ENCODE assay signal across 8 mouse cellular contexts in genomic region chr6:18848051-18848701, GRCm38 (mm10). TPM values are rescaled to one million over a fixed set of nuclear protein-coding genes. Genes with fewer than 3 reads are reported as not detected.
DNase-seq lines count a peak whose midpoint lies in the region; ATAC-seq and TF ChIP-seq lines count a peak whose summit lies in the region.

TSS of gene Lsm8 (plus strand) at chr6:18848579.

- H3K9me3 ChIP-seq in hindbrain, embryonic 10.5 days: no peaks in the 10 kb centered on the region
- H3K9me3 ChIP-seq in lung, postnatal 0 days (ENCODE audit: low read length): no peaks in the 10 kb centered on the region

- no peaks in the 10 kb centered on the region for H3K27me3 ChIP-seq in hindbrain, embryonic 10.5 days (ENCODE audit: insufficient read depth, poor library complexity, severe bottlenecking)
- H3K27me3 ChIP-seq in lung, postnatal 0 days (replicated peaks; ENCODE audit: insufficient read depth, low read length): no peaks in the 10 kb centered on the region

- peak within 1 kb of the TSS; percentile 83 for H3K4me3 ChIP-seq in hindbrain, embryonic 10.5 days
- peak within 1 kb of the TSS; percentile 88 for H3K4me3 ChIP-seq in lung, postnatal 0 days (ENCODE audit: low read depth, low read length)

- 2% methylated on average over 37 of the region's 37 CpGs for WGBS in hindbrain, embryonic 10.5 days
- under 1% methylated on average over 37 of the region's 37 CpGs for WGBS in lung, postnatal 0 days

- peak; percentile 100 for ATAC-seq in frontal cortex, adult (ENCODE audit: low TSS enrichment)
- peak; percentile 100 for ATAC-seq in lung, postnatal 0 days

- peak; percentile 25; the same call in 1 of the 2 replicates for TF ChIP-seq CTCF in lung, postnatal 0 days (IDR thresholded peaks at IDR 0.05)

- peaks cover 25% of the 10 kb centered on the region for H3K36me3 ChIP-seq in hindbrain, embryonic 10.5 days
- H3K36me3 ChIP-seq in lung, postnatal 0 days (ENCODE audit: insufficient read depth, low read length): peaks cover 8% of the 10 kb centered on the region; the same call in 1 of the 2 replicates

- H3K27ac ChIP-seq in hindbrain, embryonic 10.5 days: peak within 1 kb of the TSS; percentile 98
- H3K27ac ChIP-seq in lung, postnatal 0 days (ENCODE audit: low read length): peak within 1 kb of the TSS; percentile 95

- peak within 1 kb of the TSS; percentile 97 for H3K9ac ChIP-seq in lung, postnatal 0 days (replicated peaks; ENCODE audit: low read depth)

- DNase-seq in MN1 (ENCODE audit: low spot score): peak; percentile 98
- DNase-seq in cerebellum, adult 9-10 months: peak; percentile 95
- peak; percentile 97 for DNase-seq in hindbrain, embryonic 10.5 days (ENCODE audit: low spot score)
- peak; percentile 95 for DNase-seq in layer of hippocampus, adult 9-11 months
- peak; percentile 99 for DNase-seq in lung, postnatal 0 days (ENCODE audit: low spot score)
- peak; percentile 95 for DNase-seq in ovary, postnatal 14 days (ENCODE audit: low spot score)
- peak; percentile 97 for DNase-seq in thymus, postnatal 14 days

- H3K4me1 ChIP-seq in hindbrain, embryonic 10.5 days (replicated peaks): peaks cover 17% of the 10 kb centered on the region
- H3K4me1 ChIP-seq in lung, postnatal 0 days (ENCODE audit: insufficient read depth, low read depth, low read length): no peaks in the 10 kb centered on the region

- H3K4me2 ChIP-seq in lung, postnatal 0 days (replicated peaks; ENCODE audit: low read depth, low read length): peak within 1 kb of the TSS; percentile 72

- peak; percentile 71 for TF ChIP-seq EP300 in lung, postnatal 0 days (IDR thresholded peaks at IDR 0.05)

RNA-seq across cellular contexts. Expression of gene Lsm8, which starts in this region (rescaled TPM):
- 211 and 232 TPM in 2 replicates for polyA plus RNA-seq in hindbrain, embryonic 10.5 days (2016; fragmentation: Nextera tagmentation; extraction: Ambion mirVana)
- polyA plus RNA-seq in lung, postnatal 0 days (2015; fragmentation: Nextera tagmentation; extraction: Ambion mirVana): 108 TPM in 2 replicates

Comparison
In these comparisons a context has a peak if more than half of its experiments do, and no peak if none do; other contexts are left out.
1. Peak in every context shown above with its lines: DNase-seq, ATAC-seq, H3K4me3 ChIP-seq and H3K27ac ChIP-seq.